Mouse (Mus musculus) neural tube, embryonic 10.5 days (tissue): Measurements from ENCODE around the gene Dpyd.
A peak's percentile ranks its signal among the peaks of the same experiment; 100 is the strongest.

Experiments used
- DNase-seq: peaks from one replicate; pipeline ENCODE4 v3.0.0-alpha.2; 2017; ENCODE audit warnings: low spot score; ENCODE audit errors: extremely low spot score

The Dpyd gene

GRCm38 (mm10) chr3:118561554-118562310 is at the start of gene Dpyd:
Gene Dpyd, plus strand, starts transcription at chr3:118562129.
- peak; percentile 82 for DNase-seq

DNA sequence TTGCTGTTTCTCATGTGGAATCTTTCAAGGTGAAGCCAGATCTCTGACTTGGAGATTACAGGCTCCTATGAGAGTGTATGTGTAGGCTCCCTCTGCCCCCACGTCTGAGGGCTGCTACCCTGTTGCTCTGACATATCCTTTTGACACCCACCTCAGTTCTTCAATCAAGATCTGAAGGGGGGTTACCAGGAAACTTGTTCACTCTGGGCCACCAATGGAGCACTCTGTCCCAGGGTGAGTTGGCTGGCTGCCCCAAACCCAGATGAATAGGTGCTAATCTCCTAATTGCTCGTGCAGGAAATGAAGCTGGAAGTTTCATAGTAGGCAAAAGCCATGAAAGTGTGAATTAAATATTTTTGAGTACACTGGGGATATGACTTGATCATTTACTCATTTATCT is 24.3 kb upstream of the Dpyd start:
- DNase-seq = no peak

DNA sequence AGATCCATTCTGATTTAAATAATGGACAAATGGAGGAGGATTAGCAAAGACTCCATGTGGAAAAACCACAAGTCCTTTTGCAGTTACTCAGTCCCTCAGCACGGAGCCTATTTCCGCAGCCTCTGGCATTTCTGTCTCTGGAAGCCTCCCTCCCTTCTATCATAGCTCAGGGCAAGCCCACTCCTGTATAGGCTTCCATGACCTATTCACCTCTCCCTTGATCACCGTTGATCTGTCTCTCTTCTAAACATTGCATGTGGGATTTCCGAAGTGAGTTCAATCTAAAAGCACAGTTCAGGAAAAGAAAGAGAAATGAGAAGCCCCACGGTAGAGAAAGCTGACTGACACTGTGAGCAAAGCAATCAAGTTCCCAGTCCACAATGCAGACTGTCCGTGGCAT is 20.2 kb upstream of the Dpyd start:
- DNase-seq = no peak

- peak; percentile 28 for DNase-seq
These were observed 14.2 kb upstream of the Dpyd start for GRCm38 (mm10) chr3:118547551-118548210.

GRCm38 (mm10) chr3:118557605-118558004 is 4.3 kb upstream of the Dpyd start:
- DNase-seq = no peak

DNA sequence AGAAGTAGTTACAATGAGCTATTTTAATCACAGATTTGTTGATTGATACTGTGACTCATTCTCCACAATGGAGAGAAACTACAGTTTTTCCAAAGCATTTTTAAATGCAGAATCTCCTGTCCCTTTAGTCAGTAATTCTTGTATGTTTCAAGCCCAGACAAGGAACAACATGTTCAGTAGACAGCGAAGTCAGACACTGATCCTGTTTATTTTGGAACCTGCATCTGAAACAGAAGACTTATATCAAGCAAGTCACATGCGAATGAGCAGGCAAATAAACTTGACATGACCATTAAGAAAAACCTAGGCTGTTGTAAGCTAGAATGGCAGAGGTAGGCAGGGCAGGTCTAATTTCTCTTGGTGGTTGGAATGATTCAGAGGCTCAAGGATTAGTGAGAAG is 2.0 kb upstream of the Dpyd start:
- DNase-seq = no peak

DNA sequence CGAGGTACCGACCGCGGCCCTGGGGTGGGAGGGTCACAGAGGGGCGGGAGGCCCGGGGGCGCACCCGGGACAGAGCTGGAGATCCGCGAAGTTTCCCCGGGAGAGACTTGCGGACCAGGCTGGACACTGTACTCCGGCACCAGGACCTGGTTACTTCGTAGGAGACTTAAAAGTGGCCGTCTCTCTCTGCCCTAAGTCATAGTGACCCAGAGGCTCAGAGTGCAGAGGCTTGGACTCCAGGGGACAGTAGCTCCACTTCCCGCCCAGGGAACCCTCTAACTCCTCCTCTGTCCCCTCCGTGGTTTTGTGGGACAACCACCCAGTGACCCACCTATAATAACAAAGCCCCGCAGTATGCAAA is 362 bp downstream of the Dpyd start:
- DNase-seq = no peak

DNA sequence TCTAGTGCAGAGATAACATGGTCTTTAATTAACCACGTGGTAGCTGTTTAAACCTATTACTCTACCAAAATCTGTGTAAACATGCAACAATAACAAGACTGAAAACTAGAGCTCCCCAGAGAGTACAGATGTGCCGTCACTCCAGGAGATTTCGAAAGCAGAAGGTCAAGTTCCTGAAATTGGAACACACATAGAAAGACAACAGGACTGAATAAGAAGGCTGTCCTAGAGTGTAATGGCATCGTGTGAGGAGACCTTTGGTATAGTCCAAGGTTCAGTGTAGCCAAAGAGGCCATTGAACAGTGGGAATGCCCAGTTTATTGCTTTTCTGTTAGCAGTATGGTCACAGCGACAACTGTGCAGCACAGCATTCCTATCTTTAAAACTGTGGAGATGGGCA is 4.8 kb downstream of the Dpyd start:
- DNase-seq = no peak

DNA sequence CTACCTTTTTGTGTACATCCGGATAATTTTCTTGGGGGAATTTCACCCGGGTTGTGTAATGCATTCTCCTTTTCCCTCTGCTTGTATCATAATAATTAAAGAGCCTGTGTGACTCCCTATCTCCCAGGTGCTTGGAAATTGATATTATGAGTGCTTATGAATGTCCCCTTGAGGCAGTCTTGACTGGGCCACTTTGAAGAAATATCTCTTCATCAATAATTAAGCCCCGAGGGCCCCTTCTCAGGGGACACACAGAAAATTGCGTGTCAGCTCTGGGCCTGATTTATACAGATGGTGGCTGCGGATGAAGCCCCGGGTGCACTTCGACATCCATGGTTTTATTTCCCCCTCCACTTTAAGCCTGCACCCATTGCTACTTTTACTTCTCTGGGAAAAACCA is 8.3 kb downstream of the Dpyd start:
- DNase-seq = no peak

GRCm38 (mm10) chr3:118590559-118590958 is 28.6 kb downstream of the Dpyd start:
- no peak for DNase-seq

GRCm38 (mm10) chr3:118594864-118595263 is 32.9 kb downstream of the Dpyd start:
- DNase-seq = no peak

- no peak for DNase-seq
These were observed 33.8 kb downstream of the Dpyd start for GRCm38 (mm10) chr3:118595693-118596092.

GRCm38 (mm10) chr3:118601689-118602640 is 40.0 kb downstream of the Dpyd start:
- no peak for DNase-seq

- no peak for DNase-seq
These were observed 46.8 kb downstream of the Dpyd start for GRCm38 (mm10) chr3:118608708-118609107.

DNA sequence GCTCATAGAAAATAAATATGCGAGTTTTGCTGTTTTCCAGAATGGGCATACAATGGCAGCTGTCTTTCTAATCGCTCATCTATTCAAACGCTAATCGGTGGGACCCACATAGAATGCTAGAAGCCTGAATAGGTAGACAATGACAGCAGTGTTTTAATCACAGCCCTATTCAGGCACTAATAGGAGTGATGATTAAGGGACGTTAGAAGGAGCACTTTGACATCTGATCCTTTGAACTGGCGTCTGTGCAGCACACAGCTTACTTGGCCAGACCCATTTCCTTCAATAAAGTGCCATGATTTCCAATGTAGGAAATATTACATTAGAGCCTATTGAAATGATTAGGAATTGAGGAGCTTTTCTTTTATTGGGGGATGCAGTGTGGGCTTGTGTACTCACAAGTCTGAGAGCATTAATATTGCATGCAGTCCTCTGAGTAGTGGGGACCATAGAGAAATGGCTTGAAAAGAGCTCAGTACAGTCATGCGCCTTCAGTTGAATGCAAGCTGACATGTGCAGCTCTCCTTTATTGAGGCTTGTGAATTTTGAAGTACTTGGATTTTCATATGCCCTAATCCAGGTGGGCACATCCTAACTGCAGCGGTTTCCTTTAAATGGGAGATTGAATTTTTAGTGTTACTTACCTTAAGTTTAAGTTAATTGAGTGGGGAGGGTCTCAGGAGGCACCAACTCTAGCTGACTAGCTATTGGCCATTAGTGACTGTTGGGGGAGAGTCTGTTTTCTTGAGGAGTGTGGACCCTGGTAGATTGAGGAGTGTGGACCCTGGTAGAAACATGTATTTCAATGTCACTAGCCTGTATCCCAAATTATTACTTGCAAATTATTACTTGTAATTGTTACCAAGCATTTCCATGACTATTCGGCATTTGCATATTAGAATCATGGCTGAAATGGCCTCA is 64.8 kb downstream of the Dpyd start:
- no peak for DNase-seq

DNA sequence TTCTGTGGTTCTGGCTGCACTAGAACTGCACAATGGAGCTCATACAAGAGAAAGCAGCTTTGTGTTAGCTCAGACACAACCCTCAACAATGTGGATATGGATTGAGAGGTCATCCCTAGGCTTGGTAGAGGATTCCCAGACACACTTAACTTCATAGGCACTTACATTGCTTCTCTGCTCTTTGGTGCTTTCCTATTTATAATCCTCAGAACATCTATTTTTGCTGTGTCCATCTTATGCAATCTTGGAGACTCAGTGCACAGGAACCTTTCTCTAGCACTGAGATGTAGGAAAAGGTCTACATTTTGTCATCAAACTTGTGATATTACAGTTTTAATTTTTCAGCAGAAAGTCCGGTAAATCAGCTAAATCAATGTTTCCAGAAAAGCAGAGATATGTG is 67.8 kb downstream of the Dpyd start:
- no peak for DNase-seq

DNA sequence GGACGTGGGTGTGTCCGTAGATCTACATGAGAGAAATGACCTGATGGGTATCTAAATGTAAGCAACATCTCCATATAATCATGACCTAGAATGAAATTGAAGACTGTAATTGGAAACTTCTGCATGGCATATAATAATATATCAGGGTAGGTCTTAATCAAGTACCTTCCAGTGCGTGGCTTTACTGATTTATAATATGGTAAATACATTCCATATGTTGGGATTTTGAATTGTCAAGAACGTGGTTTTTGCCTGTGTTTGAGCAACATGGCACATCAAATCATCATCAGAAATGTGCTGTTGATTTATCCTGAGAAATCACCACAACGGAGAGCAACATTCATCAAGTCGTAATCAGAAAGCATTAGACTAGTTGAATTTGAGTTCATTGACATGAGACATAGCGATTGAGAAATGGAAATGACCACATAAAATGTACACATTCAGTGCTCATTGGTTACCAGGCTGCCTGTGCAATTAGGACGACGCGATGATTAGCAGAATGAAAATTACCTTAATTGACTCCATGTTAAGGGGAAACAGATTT is 84.2 kb downstream of the Dpyd start:
- no peak for DNase-seq

- no peak for DNase-seq
These were observed 102.2 kb downstream of the Dpyd start for GRCm38 (mm10) chr3:118663987-118664692.

DNA sequence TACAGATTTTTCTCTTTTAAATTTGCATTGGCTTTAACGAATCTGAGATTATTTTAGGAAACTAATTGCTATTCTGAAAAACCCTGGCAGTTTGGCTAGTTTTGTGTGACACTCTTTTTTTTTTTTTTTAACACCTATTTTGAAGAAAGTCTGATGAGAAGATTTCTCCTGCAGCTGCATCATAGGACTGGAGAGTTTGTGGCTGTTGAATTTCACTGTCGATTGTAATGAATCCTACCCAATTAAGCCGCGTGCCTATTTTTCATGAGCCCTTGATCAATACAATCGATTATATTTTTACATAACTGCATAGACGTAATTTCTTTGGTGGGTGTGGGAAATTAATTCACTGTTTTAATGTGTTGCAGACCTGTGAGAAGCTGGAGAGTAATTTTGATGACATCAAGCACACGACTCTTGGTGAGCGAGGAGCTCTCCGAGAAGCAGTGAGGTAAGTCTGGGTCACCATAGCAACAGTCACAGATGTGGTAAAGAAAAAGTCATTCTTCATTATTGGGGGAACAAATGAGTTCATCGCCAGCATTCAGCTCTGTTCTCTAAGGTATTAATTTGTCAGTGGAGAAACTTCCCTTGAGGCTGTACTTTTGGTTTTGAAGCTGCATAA is 112.3 kb downstream of the Dpyd start:
- DNase-seq = no peak

- no peak for DNase-seq
These were observed 113.5 kb downstream of the Dpyd start for GRCm38 (mm10) chr3:118675441-118675840.
